Mouse (Mus musculus) c-Kit-positive CD71-negative TER-119-negative erythroid progenitor cells, embryonic 14.5 days (primary cell): Measurements from ENCODE around the gene Adss.

Experiments used
- DNase-seq: peaks from one replicate; pipeline ENCODE4 v3.0.0-alpha.2; 2013; ENCODE audit warnings: low read depth

Gene Adss

DNA sequence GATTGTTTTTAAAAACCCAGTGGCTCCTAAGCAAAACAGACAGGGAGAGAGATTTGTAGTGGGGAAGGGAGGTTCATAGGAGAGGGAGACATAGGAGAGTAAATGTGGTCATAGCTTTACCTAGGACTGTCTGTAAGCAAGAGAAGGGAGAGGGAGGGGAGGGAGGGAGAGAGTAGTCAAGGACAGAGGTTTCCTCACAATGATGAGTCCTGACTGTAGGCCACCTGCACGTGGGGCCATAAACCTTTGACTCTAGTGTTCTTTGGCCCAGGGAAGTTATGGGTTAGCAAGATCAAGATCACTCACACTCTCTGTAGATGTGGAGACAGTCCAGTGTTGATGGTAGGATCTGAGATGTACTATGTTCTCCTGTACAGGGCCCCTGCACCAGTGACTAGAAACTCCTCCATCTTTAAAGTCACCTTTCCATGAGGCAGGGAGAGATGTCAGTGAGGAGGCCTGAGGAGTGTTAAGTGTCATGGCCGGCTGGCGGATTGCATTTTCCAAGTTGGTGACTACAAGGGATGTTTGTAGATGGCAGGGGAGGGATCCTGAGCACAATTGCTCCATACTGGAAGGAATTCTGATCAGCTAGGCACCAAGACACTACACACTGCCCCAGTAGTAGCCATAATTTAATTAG is 68.3 kb downstream of the Adss start:
- DNase-seq, result no peak

DNA sequence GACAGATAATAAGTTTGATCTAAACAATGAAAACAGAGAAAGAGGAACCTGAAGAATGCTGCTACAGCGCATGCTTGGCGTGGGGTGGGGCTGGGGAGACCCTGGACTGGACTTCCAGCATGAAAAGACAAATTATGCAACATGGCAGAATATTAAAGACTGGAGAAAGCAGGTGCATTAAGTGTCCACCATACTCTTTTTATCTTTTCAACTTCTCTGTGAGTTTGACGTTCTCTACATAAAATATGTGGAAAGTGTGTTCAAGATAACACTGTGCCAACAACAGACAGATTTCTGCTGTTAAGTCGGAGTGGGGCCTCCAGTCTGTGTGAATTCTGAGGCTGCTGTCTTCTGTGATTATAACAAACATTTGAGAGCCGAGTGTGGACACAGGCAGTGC is 69.4 kb downstream of the Adss start:
- DNase-seq, result no peak

DNA sequence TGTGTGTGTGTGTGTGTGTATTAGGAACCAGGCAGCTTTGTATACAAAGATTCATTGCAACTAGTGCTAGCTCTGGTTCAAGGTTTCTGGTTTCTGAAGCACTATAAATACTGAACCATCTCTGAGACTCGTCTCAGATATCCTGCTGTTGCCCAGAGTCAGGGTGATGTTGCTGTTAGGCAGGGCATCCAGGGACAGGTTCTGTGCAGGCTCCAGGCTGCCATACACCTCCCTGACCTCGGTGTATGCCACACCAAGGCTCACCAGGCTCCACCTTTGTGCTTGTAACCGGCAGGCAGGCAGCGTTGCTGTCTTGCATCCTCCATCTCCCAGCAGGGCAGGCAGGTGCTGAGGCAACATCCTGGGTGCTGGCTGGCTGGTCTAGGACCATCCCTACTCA is 72.5 kb downstream of the Adss start:
- no peak for DNase-seq

DNA sequence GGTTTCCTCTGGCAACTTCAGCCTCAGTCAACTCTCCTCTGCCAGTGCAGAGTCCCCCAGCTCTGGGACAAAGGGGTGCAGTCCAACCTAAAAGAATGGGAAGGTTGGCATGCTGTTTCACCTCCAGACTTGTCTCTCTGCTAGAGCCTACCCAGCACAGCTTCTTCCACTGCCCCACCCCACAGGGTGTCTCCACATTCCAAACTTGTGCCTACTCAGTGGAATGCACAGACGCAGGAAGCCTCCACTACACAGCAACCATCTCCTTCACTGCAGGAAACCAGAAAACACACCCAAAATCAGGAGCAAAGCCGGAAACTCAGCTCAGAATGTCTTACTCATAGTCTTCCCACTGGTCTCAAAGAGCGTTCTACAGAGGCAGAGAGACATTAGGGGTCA is 77.3 kb downstream of the Adss start:
- no peak for DNase-seq

DNA sequence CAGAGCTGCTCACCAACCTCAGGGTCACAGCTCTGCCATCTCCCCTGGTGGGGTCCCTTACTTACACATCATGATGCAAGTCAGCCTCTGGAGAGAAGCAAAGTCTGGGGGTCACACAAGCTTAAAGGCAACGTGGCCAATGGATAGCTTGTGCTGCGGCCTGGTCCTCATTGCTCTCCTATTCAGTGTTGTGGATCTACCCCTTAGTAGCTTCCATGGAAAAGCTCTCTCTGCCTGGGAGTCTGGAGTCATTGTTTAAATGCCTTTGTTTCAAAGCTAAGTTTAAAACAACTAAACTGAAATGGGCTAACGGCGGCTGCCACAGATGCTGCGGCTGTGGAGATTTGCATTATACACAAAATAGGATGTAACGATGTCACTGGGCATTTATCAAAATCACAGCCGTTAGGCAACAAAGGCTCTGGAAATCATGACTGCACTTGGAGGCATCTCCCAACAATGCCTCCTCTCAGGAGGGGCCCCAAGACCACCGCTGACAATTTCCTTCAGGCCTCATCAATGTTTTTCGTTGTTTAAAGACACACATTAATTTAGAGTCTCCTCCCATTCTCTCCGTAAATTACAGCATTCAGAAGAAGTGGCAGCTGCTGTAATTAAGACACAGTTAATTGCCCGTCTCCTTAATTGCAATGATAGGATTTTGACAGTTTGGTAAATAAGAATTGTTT is 77.8 kb downstream of the Adss start:
- no peak for DNase-seq

DNA sequence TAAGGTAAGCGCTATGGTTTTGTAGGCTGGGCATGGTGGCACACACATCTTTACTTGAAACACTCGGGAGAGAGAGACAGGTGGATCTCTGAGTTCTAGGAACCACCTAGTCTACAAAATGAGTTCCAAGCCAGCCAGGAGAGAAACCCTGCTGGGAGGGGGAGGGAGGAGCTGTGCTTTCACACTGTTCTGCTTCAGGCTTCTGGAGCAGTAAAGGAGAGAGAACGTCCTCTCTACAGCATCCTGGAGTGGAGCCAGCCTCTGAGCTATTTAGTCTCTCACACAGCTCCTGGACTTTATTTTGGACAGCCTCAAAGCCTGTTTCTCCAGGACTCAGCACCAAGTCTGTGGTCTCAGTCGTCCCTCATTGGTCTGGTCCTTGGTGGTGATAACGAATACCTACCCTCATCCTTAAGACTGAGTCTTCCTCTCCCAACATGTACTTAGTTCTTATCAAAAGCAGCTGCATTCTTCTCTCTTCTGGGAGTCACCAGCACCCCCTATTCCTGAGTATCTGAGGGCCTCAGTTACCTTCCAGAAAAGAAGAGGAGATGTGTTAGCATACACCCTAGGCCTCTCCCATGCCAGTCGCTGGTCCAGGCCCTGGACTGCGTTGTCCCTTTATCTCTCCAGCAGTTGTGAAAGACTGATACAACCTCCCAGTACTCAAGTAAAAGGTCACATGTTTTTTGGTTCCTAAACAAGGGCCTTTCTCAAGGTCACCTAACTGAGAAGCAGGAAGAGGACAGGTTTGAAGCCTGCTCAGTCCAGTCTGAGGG is 79.1 kb downstream of the Adss start:
- no peak for DNase-seq

DNA sequence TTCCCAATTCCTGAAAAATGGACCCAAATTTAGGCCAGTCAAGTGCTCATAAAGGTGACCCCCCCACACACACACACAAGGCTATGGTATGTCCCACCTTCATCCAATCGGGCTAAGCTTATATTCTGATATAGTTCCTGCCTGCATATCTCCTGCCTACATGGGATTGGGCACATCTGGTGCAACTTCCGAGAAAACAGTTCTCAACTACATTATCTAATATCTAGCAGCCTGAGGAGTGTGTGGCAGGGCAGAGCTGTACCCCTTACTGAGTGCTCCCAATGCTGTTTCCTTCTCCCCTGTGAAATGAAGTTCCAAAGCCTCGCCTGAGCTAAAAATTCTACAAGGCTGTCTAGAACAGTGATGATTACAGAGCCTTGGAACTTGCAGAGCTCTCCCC is 79.9 kb downstream of the Adss start:
- DNase-seq, result no peak

DNA sequence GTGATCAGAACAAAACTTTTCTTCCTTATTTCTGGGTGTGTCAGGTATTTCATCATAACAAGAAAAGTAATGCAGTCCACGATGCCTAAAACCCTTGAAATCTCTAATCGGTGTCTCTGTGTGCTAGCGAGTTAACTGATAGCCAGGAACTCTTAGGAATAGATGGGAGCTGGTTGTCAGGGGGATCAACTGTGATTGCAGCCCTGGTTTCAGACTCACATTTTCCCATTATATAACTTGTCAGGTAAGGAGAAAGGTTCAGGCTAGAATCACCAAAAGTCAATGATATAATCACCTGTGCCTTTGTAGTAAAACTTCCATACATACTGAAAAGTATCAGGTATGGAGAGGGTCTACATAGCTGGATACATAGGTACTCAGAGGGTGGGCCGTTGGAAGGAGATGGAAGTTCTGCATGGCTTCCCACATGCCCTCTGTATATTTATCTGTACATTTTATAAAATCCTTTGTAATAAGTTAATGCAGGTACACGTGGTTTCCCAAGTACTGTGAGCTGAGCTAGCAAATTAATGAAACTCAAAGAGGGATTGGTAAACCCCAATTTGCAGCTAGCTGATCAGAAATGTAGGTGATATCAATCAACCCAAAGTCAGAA is 81.8 kb downstream of the Adss start:
- no peak for DNase-seq

DNA sequence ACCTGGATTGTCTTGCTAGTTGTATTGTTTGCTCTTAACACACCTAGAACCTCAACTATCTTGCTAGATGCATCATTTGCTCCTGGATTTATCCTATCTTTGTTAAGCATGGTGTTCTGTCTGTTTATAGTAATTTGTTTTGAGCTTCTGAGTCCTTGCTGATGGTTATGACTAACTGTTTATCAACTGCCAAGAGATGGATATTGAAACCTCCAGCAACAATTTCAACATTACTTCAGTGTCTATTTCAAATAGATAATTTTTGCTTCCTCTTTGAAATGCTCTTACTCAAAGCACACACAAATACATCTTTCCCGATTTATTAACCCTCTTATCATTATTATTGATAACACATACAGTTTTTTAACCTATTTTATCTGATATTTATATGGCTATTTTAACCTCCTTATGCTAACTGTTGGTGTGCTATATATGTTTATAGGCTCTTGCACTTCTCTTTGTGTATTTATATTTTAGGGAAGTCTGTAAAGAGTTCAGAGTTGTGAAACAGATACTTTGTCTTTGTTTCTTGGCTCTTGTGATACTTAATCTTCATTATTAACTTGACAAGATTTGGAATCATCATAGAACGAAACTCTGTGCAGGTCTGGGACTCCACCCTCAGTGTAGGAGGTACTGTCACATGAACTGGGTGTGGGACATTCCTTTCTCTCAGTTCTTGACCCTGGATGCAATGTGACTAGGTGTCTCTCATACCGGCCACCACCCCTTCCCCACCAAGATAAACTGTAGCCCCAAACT is 82.5 kb downstream of the Adss start:
- DNase-seq, result no peak
